Mouse (Mus musculus) neural tube, embryonic 10.5 days (tissue): ENCODE measurements around the gene Foxn3.

ENCODE experiments used
- DNase-seq: peaks from one replicate; pipeline ENCODE4 v3.0.0-alpha.2; 2017; ENCODE audit warnings: low spot score; ENCODE audit errors: extremely low spot score

Gene Foxn3

GRCm38 (mm10) chr12:99299900-99300299 lies 263.5 kb downstream of the Foxn3 start:
- DNase-seq: no peak

- no peak for DNase-seq
Measured at GRCm38 (mm10) chr12:99298851-99299600, 264.4 kb downstream of the Foxn3 start.

GRCm38 (mm10) chr12:99298242-99298641 lies 265.1 kb downstream of the Foxn3 start:
- DNase-seq: no peak

- no peak for DNase-seq
Measured at GRCm38 (mm10) chr12:99297792-99298191, 265.6 kb downstream of the Foxn3 start.

- no peak for DNase-seq
Measured at GRCm38 (mm10) chr12:99293532-99293931, 269.9 kb downstream of the Foxn3 start.

- DNase-seq: no peak
Measured at GRCm38 (mm10) chr12:99292152-99292551, 271.2 kb downstream of the Foxn3 start.

GRCm38 (mm10) chr12:99287081-99287480 lies 276.3 kb downstream of the Foxn3 start:
- no peak for DNase-seq

GRCm38 (mm10) chr12:99286662-99287061 lies 276.7 kb downstream of the Foxn3 start:
- no peak for DNase-seq

GRCm38 (mm10) chr12:99285656-99286055 lies 277.7 kb downstream of the Foxn3 start:
- no peak for DNase-seq

- peak; percentile 28 for DNase-seq
Measured at GRCm38 (mm10) chr12:99285199-99285598, 278.2 kb downstream of the Foxn3 start.

GRCm38 (mm10) chr12:99284419-99285069 lies 278.8 kb downstream of the Foxn3 start:
- DNase-seq: no peak

GRCm38 (mm10) chr12:99280826-99281225 lies 282.6 kb downstream of the Foxn3 start:
- no peak for DNase-seq

GRCm38 (mm10) chr12:99280291-99280690 lies 283.1 kb downstream of the Foxn3 start:
- no peak for DNase-seq

- no peak for DNase-seq
Measured at GRCm38 (mm10) chr12:99279426-99279825, 284.0 kb downstream of the Foxn3 start.

GRCm38 (mm10) chr12:99274589-99274988 lies 288.8 kb downstream of the Foxn3 start:
- DNase-seq: no peak

- no peak for DNase-seq
Measured at GRCm38 (mm10) chr12:99269396-99269795, 294.0 kb downstream of the Foxn3 start.

GRCm38 (mm10) chr12:99268954-99269353 lies 294.4 kb downstream of the Foxn3 start:
- no peak for DNase-seq

- no peak for DNase-seq
Measured at GRCm38 (mm10) chr12:99267732-99268131, 295.6 kb downstream of the Foxn3 start.

- DNase-seq: no peak
Measured at GRCm38 (mm10) chr12:99266434-99266833, 296.9 kb downstream of the Foxn3 start.

GRCm38 (mm10) chr12:99265777-99266176 lies 297.6 kb downstream of the Foxn3 start:
- DNase-seq: no peak

- DNase-seq: no peak
Measured at GRCm38 (mm10) chr12:99264386-99264785, 299.0 kb downstream of the Foxn3 start.

- DNase-seq: no peak
Measured at GRCm38 (mm10) chr12:99263592-99264335, 299.6 kb downstream of the Foxn3 start.
